Mouse (Mus musculus) right cerebral cortex, adult 18-20 months (tissue): ENCODE measurements around the gene Rpl19.
A peak's percentile ranks its signal among the peaks of the same experiment; 100 is the strongest.

Source experiments
- DNase-seq: peaks from one replicate; pipeline ENCODE4 v3.0.0; 2022; ENCODE audit warnings: mixed read lengths

The Rpl19 gene

GRCm38 (mm10) chr11:98057998-98058397 is 31.5 kb downstream of the Rpl19 start:
- DNase-seq: no peak

GRCm38 (mm10) chr11:98059662-98060061 is 33.2 kb downstream of the Rpl19 start:
- peak; percentile 65 for DNase-seq

DNA sequence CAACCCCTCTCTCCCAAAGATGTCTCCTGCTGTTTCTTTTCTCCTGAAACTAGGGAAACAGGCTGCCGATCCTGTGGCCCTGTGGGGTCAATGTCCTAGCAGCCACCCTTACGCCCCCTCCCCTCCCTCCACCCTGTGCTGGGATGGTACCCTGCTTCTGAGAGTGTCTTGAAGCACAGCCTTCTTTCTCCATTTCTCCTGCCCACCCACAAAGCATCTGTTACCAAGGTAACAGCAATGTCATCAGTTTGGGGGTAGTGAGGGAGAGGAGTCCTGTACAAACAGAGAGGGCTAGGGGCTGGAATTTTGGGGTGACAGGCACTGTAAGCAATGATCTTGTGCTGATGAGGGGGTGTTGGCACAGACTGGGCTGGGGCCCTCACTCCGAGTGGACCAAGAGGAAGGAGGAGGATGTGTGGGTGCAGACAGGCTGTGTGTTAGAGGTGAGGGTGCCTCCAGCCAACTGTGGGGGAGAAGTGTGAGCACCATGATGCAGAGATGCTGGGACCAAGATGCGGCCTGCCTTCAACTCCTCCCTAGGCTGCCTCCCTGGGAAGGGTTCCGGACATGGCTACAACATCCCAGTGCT is 33.7 kb downstream of the Rpl19 start:
- DNase-seq: peak; percentile 74

DNA sequence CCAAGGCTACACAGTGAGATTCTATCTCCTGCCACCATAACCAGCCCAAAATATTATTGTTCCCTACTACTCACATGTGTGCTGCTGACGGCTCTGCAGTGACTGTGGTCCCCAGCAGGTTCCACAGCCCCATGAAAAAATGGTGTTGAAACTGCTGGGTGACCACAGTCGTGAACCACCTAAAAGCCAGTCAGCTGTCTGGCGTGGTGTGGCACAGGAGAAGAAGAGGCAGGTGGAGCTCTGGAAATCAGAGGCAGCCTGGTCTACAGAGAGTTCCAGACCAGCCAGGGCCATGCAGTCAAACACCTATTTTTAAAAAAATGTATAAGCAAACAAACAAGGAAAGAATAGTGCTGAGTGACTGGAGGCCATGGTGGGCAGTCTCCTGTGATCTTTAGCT is 34.9 kb downstream of the Rpl19 start:
- no peak for DNase-seq

- DNase-seq: peak; percentile 62
Observed at GRCm38 (mm10) chr11:98061904-98062562, 35.5 kb downstream of the Rpl19 start.

DNA sequence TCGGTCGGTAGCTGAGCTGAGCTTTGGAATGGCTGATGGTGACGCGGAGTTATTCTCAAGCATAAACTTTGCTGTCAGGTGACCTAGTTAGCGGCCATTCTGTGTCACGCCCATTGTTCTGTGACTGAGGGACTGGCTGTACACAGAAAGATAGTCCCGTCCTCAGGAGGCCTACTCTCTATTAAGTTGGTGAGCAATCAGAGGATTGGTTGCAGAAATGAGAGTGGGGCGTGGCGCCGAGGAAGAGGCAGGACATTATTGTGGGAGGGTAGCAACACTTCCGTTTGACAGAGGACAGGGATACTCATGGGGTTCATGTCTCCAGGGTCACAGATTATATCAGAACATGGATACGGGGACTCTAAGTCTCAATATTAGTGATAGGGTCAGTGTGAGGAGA is 39.7 kb downstream of the Rpl19 start:
- DNase-seq: no peak

DNA sequence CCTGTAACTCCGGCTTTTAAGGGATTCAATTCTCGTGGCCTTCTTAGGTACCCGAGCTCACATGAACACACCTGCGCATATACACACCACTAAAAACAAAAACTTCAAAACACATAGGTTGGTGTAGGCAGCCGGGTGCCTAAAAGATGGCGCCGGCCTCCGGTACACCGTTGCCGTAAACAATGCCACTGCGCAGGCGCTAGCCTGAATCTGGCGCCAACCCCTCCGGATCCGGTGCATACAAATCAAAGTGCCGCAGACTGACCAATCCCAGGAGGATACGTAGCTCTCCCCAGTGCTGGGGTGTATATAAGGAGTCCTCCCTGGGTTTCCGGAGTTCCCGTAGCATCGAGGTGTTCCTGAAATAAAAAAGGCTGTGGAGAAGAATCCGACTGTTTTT is 40.7 kb downstream of the Rpl19 start:
- no peak for DNase-seq

DNA sequence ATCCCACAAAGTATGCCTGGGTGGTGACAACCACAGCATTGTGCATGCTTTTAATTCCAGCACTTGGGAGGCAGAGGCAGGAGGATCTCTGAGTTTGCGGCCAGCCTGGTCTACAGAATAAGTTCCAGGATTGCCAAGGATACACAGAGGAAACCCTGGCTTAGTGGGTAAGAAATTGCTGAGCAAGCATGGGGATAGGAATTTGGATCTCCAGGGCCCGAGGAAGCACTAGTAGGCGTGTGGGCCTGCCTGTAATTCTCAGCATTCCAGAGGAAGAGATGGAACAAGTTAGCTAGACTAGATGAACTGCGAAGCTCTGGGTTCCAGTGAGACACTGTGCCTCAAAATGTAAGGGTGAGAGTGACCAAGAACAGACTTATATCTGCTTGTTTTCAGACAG is 46.9 kb downstream of the Rpl19 start:
- no peak for DNase-seq

GRCm38 (mm10) chr11:98075195-98075808 is 48.8 kb downstream of the Rpl19 start:
- peak; percentile 90 for DNase-seq

DNA sequence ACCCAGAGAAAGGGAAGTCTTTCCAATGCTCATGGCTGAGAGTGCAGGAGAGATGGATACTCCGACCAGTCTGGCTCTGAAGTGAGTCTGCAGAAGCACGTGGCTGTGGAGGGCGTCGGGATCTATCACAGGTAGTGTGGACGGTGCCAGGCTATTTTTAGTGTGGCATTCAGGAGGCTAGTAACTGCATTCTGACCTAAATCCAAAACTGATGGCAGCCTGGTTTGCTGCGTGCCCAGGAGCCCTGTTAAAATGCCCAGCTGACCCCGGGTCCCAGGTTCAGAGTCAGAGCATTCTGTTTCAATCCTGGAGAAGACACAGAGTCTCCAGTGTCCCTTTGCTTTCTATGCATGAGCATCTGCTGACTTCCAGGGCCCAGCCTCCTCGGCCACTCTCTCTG is 50.6 kb downstream of the Rpl19 start:
- DNase-seq: no peak
